Mouse (Mus musculus) large intestine, adult 2 months (tissue): ENCODE measurements around the gene Cacna1b. TPM values are rescaled to one million over a fixed set of nuclear protein-coding genes. Genes with fewer than 3 reads are reported as not detected.

Source experiments
- DNase-seq: peaks from one replicate; pipeline ENCODE4 v3.0.0-alpha.2; 2012; ENCODE audit warnings: low read depth, low spot score
- WGBS: fragments of 180-500 bp; shearing (Covaris S2); methylation state at CpG from one replicate; pipeline ENCODE4 v1.1.7; 2018; 5-methylcytosine and 5-hydroxymethylcytosine counted together
- polyA plus RNA-seq: library from polyadenylated mRNA; depleted of rRNA; stranded (reverse); fragments of >200 nt; gene quantifications from 2 replicates; pipeline ENCODE4 v1.2.3, GENCODE M21; 2012

Cacna1b gene
- polyA plus RNA-seq, 1 experiment = 2.1 TPM

- 76% methylated on average over 4 of the region's 4 CpGs for WGBS
- DNase-seq = no peak
Observed at GRCm38 (mm10) chr2:24725865-24726264, 37.1 kb downstream of the Cacna1b start.

GRCm38 (mm10) chr2:24719645-24720379, 43.1 kb downstream of the Cacna1b start:
- 54% methylated on average over 14 of the region's 14 CpGs for WGBS
- peak; percentile 47 for DNase-seq

- no peak for DNase-seq
- 84% methylated on average over 4 of the region's 4 CpGs for WGBS
Observed at GRCm38 (mm10) chr2:24718906-24719305, 44.0 kb downstream of the Cacna1b start.

- no peak for DNase-seq
- 81% methylated on average over 7 of the region's 7 CpGs for WGBS
Observed at GRCm38 (mm10) chr2:24717963-24718362, 45.0 kb downstream of the Cacna1b start.

- 83% methylated on average over 4 of the region's 4 CpGs for WGBS
- DNase-seq = no peak
Observed at GRCm38 (mm10) chr2:24717461-24717860, 45.5 kb downstream of the Cacna1b start.

GRCm38 (mm10) chr2:24705929-24706328, 57.0 kb downstream of the Cacna1b start:
- DNase-seq = no peak
- WGBS = 76% methylated on average over 10 of the region's 10 CpGs

GRCm38 (mm10) chr2:24702208-24702957, 60.6 kb downstream of the Cacna1b start:
- 74% methylated on average over 3 of the region's 3 CpGs for whole genome bisulfite sequencing
- DNase-seq = no peak

GRCm38 (mm10) chr2:24697281-24697980, 65.5 kb downstream of the Cacna1b start:
- WGBS = 73% methylated on average over 8 of the region's 8 CpGs
- no peak for DNase-seq

GRCm38 (mm10) chr2:24692371-24692770, 70.6 kb downstream of the Cacna1b start:
- no peak for DNase-seq

GRCm38 (mm10) chr2:24690356-24690755, 72.6 kb downstream of the Cacna1b start:
- WGBS = 92% methylated on average over 2 of the region's 2 CpGs
- no peak for DNase-seq

More at GRCm38 (mm10) chr2:24692371-24692770, 70.6 kb downstream of the Cacna1b start:
- WGBS = 95% methylated on average over 2 of the region's 2 CpGs

- DNase-seq = no peak
- 47% methylated on average over 5 of the region's 5 CpGs for WGBS
Observed at GRCm38 (mm10) chr2:24685347-24685746, 77.6 kb downstream of the Cacna1b start.

- WGBS = 85% methylated on average over 4 of the region's 4 CpGs
Observed at GRCm38 (mm10) chr2:24684796-24685195, 78.2 kb downstream of the Cacna1b start.

GRCm38 (mm10) chr2:24683266-24683665, 79.7 kb downstream of the Cacna1b start:
- 56% methylated on average over 3 of the region's 3 CpGs for whole genome bisulfite sequencing
- no peak for DNase-seq

More at GRCm38 (mm10) chr2:24684796-24685195, 78.2 kb downstream of the Cacna1b start:
- DNase-seq = no peak

GRCm38 (mm10) chr2:24680731-24681130, 82.2 kb downstream of the Cacna1b start:
- 92% methylated on average over 1 of the region's 1 CpGs for WGBS
- no peak for DNase-seq

GRCm38 (mm10) chr2:24680176-24680575, 82.8 kb downstream of the Cacna1b start:
- 88% methylated on average over 2 of the region's 2 CpGs for WGBS
- no peak for DNase-seq

- DNase-seq = no peak
- WGBS = 18% methylated on average over 50 of the region's 50 CpGs
Observed at GRCm38 (mm10) chr2:24679012-24679651, 83.8 kb downstream of the Cacna1b start.

GRCm38 (mm10) chr2:24678538-24678937, 84.4 kb downstream of the Cacna1b start:
- DNase-seq = peak; percentile 46
- 43% methylated on average over 5 of the region's 5 CpGs for WGBS

GRCm38 (mm10) chr2:24678110-24678509, 84.8 kb downstream of the Cacna1b start:
- WGBS = 69% methylated on average over 4 of the region's 4 CpGs

GRCm38 (mm10) chr2:24677629-24678028, 85.3 kb downstream of the Cacna1b start:
- no peak for DNase-seq
- 92% methylated on average over 3 of the region's 3 CpGs for WGBS

More at GRCm38 (mm10) chr2:24678110-24678509, 84.8 kb downstream of the Cacna1b start:
- no peak for DNase-seq
